Mouse (Mus musculus) liver, adult 2 months (tissue): ENCODE data around the gene Mras. TPM values are rescaled to one million over a fixed set of nuclear protein-coding genes. Genes with fewer than 3 reads are reported as not detected.
A peak's percentile ranks its signal among the peaks of the same experiment; 100 is the strongest.

Experiments
- DNase-seq: peaks from one replicate; pipeline ENCODE4 v3.0.0-alpha.2; 2011; ENCODE audit warnings: low read depth, low spot score; ENCODE audit errors: extremely low read depth
- H3K27ac ChIP-seq: fragments of 200-500 bp; replicated peaks from 2 replicates; pipeline ENCODE4 v1.5.1; 2012; ENCODE audit warnings: low read depth, mild to moderate bottlenecking, control low read depth, inconsistent platforms, low read length; ENCODE audit not compliant: insufficient read depth
- H3K27me3 ChIP-seq: fragments of 200-500 bp; 2 replicates; pipeline ENCODE4 v1.6.1; 2012; ENCODE audit warnings: mild to moderate bottlenecking, moderate library complexity, low read length, inconsistent platforms; ENCODE audit not compliant: control insufficient read depth, insufficient read depth
- H3K36me3 ChIP-seq: fragments of 200-500 bp; 2 replicates; pipeline ENCODE4 v1.6.1; 2012; ENCODE audit warnings: low read length, inconsistent platforms; ENCODE audit not compliant: control insufficient read depth, insufficient read depth
- H3K4me1 ChIP-seq: fragments of 200-500 bp; 2 replicates; pipeline ENCODE4 v1.6.1; 2011; ENCODE audit warnings: low read length; ENCODE audit not compliant: control insufficient read depth, insufficient read depth
- H3K4me3 ChIP-seq: fragments of 200-500 bp; 2 replicates; pipeline ENCODE4 v1.5.1; 2011; ENCODE audit warnings: low read depth, mild to moderate bottlenecking, control low read depth, low read length, moderate library complexity; ENCODE audit not compliant: insufficient read depth
- H3K79me2 ChIP-seq: fragments of 200-500 bp; 2 replicates; pipeline ENCODE4 v1.6.1; 2012; ENCODE audit warnings: inconsistent platforms, mild to moderate bottlenecking, low read length, moderate library complexity; ENCODE audit not compliant: control insufficient read depth, insufficient read depth
- H3K9ac ChIP-seq: fragments of 200-500 bp; 2 replicates; pipeline ENCODE4 v1.6.1; 2012; ENCODE audit warnings: low read depth, mild to moderate bottlenecking, control low read depth, inconsistent platforms, low read length
- CTCF ChIP-seq: fragments of 200-500 bp; IDR thresholded peaks from 2 replicates; pipeline ENCODE4 v1.5.1; 2011; ENCODE audit warnings: low read depth, low read length, control low read depth
- POLR2A ChIP-seq: fragments of 200-500 bp; IDR thresholded peaks from 2 replicates; pipeline ENCODE4 v1.6.1; 2011; ENCODE audit warnings: low read length, control low read depth; ENCODE audit not compliant: insufficient read depth; ENCODE audit errors: extremely low read depth
- whole genome bisulfite sequencing: fragments of 180-500 bp; shearing (Covaris S2); methylation state at CpG from one replicate; pipeline ENCODE4 v1.1.7; 2018; 5-methylcytosine and 5-hydroxymethylcytosine counted together
- polyA plus RNA-seq: library from polyadenylated mRNA; depleted of rRNA; stranded (reverse); fragments of >200 nt; gene quantifications from 2 replicates; pipeline ENCODE4 v1.2.3, GENCODE M21; 2012
- total RNA-seq: library from RNA; depleted of rRNA; stranded (reverse); fragments of >200 nt; gene quantifications from 2 replicates; pipeline ENCODE4 v1.2.3, GENCODE M21; 2014

Mras gene
- total and polyA plus RNA-seq, 2 experiments: 2.9 to 4.1 TPM

DNA sequence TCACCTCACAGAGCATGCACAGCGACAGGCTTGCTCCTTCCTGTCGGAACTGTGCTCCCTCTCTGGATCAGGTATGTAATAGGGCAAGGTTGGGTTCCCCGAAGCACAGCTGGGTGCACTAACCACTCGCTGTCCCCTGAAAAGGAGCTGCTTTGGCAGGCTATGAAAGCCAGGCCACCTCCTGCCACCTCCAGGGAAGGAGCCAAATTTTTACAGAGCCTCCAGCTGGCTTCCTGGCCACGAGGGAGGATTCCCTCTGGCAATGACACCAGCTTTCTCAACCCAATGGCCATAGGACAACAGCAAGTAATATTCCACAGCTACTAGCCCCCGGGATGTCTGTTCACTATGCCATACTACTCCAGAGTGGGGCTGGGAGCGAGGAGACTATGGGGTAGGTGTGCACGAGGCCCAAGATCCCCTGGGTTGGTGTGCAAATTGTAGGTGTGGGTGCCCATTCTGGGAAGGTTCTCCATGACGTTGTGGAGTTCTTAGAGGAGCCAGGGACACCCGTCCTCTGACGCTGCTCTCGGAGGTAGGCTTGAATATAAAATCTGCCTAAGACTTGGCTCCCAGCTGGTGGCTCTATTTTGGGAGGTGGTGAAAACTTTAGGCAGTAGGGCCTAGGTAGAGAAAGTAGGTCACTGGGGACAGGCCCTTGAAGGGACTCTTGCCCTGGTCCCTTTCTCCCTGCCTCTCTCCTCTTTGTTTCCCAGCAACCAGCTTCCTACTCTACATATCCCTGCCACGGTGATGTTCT, 39.9 kb downstream of the Mras start:
- Histone ChIP-seq H3K27ac (no peak overlapping the region), H3K4me1 (no peaks in the 10 kb centered on the region), H3K79me2 (no peaks in the 10 kb centered on the region), H3K27me3 (no peaks in the 10 kb centered on the region), H3K4me3 (no peak overlapping the region), H3K36me3 (no peaks in the 10 kb centered on the region), H3K9ac (no peak overlapping the region)
- no peak for TF ChIP-seq POLR2A
- no peak for TF ChIP-seq CTCF
- 83% methylated on average over 13 of the region's 13 CpGs for WGBS
- DNase-seq: peak; percentile 36

DNA sequence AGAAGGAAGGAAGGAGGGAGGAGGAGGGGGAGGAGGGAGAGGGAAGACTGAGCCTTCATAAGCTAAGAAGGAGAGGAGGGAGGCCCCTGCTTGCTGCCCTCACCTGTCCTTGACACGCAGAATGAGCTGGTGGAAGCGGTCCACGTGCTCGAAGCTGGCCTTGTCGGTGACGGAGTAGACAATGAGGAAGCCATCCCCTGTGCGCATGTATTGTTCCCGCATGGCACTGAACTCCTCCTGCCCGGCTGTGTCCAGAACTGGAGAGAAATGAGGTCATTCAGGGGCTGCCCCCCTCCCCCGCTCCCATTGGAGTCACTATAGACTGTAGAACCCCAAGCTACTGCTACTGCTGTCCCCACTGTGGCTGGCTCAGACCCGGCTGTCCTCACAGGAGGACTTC, 42.8 kb downstream of the Mras start:
- H3K36me3 ChIP-seq: no peaks in the 10 kb centered on the region
- H3K27me3 ChIP-seq: no peaks in the 10 kb centered on the region
- DNase-seq: no peak
- no peak overlapping the region for H3K9ac ChIP-seq
- H3K4me1 ChIP-seq: no peaks in the 10 kb centered on the region
- no peaks in the 10 kb centered on the region for H3K79me2 ChIP-seq
- TF ChIP-seq POLR2A: no peak
- no peak for TF ChIP-seq CTCF
- H3K27ac ChIP-seq: no peak overlapping the region
- no peak overlapping the region for H3K4me3 ChIP-seq
- 90% methylated on average over 11 of the region's 11 CpGs for WGBS

DNA sequence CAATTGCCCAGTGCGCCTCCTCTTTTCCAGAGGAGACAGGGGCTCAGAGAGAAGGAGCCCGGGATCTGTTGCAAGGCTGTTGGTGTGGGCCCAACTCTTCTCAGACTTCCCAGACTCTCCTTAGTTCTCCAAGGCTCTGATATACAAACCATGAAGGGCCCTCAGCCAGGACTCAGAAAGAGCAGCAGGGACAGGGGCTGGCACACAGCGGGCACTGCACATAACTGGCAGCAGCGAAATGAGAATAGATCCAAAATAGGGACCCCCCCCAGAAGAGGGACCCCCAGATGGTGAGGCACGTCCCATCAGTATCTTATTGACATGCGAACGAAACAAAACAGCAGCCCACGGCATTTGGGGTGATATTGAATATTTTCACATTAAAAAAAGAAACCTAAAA, 44.0 kb downstream of the Mras start:
- Histone ChIP-seq H3K27ac (no peak overlapping the region), H3K4me1 (no peaks in the 10 kb centered on the region), H3K9ac (no peak overlapping the region), H3K36me3 (no peaks in the 10 kb centered on the region), H3K27me3 (no peaks in the 10 kb centered on the region), H3K79me2 (no peaks in the 10 kb centered on the region), H3K4me3 (no peak overlapping the region)
- TF ChIP-seq CTCF: no peak
- TF ChIP-seq POLR2A: no peak
- DNase-seq: no peak
- 96% methylated on average over 8 of the region's 8 CpGs for WGBS

DNA sequence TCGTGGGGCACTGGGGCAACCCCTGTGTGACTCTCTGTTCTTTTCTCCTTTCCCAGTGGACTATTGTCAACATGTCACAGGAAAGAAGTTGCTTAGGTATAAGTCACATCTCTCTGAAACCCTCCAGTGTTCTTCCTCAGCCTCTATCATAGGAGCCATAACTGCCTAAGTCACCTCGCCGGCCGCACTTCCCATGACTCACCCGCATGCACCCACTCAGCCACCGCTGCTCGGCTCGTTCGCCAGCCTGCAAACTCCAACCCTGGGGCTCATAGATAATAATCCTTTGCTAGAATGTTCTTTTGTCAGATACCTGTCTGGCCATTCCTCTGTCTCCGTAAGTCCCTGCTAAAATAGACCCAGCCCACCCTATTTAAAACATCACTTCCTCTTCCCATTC, 45.6 kb downstream of the Mras start:
- H3K36me3 ChIP-seq: no peaks in the 10 kb centered on the region
- no peak for DNase-seq
- no peak overlapping the region for H3K27ac ChIP-seq
- TF ChIP-seq POLR2A (no peak), CTCF (no peak)
- no peak overlapping the region for H3K9ac ChIP-seq
- no peak overlapping the region for H3K4me3 ChIP-seq
- no peaks in the 10 kb centered on the region for H3K27me3 ChIP-seq
- 96% methylated on average over 10 of the region's 10 CpGs for WGBS
- no peaks in the 10 kb centered on the region for H3K4me1 ChIP-seq
- H3K79me2 ChIP-seq: no peaks in the 10 kb centered on the region

DNA sequence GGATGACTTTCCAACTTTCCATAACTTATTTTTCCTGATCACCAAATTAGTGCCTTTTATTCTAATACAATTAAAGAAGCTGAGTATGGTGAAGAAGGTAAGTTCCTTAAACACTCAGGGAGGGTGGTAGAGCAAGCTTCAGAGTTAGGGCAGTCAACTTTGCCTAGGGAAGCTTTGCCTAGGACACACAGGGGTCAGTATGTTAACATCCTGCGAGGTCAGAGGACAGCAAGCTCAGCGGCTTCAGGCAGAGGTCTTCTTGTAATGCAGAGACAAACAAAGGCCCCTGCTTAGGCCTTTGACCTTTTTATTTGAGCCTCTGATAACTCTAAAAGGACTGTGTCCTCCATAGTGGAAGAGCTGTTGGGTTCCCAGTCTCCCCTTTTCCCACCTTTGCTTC, 46.5 kb downstream of the Mras start:
- Histone ChIP-seq H3K36me3 (no peaks in the 10 kb centered on the region), H3K9ac (no peak overlapping the region), H3K27me3 (no peaks in the 10 kb centered on the region), H3K27ac (no peak overlapping the region), H3K79me2 (no peaks in the 10 kb centered on the region), H3K4me1 (no peaks in the 10 kb centered on the region), H3K4me3 (no peak overlapping the region)
- 11% methylated on average over 2 of the region's 2 CpGs for WGBS
- TF ChIP-seq POLR2A (no peak), CTCF (no peak)
- DNase-seq: peak; percentile 52

DNA sequence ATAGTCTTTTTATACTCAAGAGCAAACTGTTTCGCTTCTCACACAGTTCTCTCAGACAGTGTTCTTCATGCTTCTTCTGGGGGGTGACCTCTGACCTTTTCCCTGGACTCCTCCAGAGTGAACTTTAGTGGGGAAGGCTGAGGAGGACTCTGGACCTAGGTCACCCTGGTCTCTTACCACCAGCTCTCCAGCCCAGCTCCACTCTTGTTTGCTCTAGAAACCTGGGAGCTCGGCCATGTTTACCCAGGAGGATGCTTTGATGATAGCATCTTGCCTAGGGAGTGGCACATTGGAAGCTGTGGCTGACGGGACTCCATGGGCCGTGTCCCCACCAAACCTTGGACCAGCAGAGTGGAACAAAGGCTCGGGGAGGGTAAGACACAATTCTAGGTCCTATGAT, 47.0 kb downstream of the Mras start:
- peak; percentile 93 for DNase-seq
- Histone ChIP-seq H3K27ac (no peak overlapping the region), H3K4me3 (no peak overlapping the region), H3K4me1 (no peaks in the 10 kb centered on the region), H3K36me3 (no peaks in the 10 kb centered on the region), H3K79me2 (no peaks in the 10 kb centered on the region), H3K9ac (no peak overlapping the region), H3K27me3 (no peaks in the 10 kb centered on the region)
- WGBS: 25% methylated on average over 5 of the region's 5 CpGs
- no peak for TF ChIP-seq POLR2A
- no peak for TF ChIP-seq CTCF
